Mouse (Mus musculus) E14TG2a.4 (cell line): Measurements from ENCODE around the gene Zfp78.

Experiments
- CTCF ChIP-seq: conservative IDR thresholded peaks from 2 replicates; pipeline ENCODE4 v1.5.1; 2014; ENCODE audit warnings: low read length
- POU5F1 ChIP-seq: IDR thresholded peaks from 2 replicates; pipeline ENCODE4 v1.6.1; 2014; ENCODE audit warnings: low read length, borderline replicate concordance

DNA sequence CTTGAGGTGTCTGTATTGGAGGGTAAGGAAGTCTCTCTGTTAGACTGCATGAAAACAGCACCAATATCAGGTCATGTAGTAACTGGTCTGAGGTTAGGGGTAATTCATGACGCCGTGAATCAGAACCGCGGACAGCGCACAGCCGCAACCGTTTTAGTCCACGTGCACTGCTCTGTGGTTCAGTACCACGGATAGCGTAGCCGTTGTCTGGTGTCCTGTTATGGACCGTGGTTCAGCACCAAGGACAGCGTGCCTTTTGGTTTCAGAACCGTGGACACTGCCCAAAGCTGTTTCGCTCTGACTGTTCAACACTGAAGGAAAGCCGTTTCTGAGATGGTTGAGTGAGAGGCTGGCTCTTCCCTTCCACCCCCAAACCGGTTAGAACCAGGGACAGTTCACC is 47.0 kb downstream of the Zfp78 start, which contains the start of gene Gm20715:
- TF ChIP-seq CTCF (no peak), POU5F1 (no peak)
